Mouse (Mus musculus) T-helper 1 cell (primary cell): ENCODE measurements around the gene Egfr.

Experiments
- in situ Hi-C: fragments of 300-600 bp; cut with MboI, MseI; formaldehyde crosslinking; loops from one replicate; pipeline ENCODE4 v1.15.1; 2025; ENCODE audit warnings: high pct_unique_total_duplicates

Gene Egfr

GRCm38 (mm10) chr11:16823830-16824545, 72.0 kb downstream of the Egfr start:
- in situ Hi-C loops, result no loop called here

- in situ Hi-C loops, result no loop called here
These were observed 77.5 kb downstream of the Egfr start for GRCm38 (mm10) chr11:16829468-16829867.

- in situ Hi-C loops, result loop anchor here (10.0 kb wide), 1 partner anchor 1776 kb away; no protein-coding TSS in a partner anchor
These were observed 78.7 kb downstream of the Egfr start for GRCm38 (mm10) chr11:16830531-16831227.

- in situ Hi-C loops, result loop anchor here (10.0 kb wide), 1 partner anchor 1777 kb away; no protein-coding TSS in a partner anchor
These were observed 80.0 kb downstream of the Egfr start for GRCm38 (mm10) chr11:16831974-16832464.

- in situ Hi-C loops, result loop anchor here (10.0 kb wide), 1 partner anchor 1784 kb away; no protein-coding TSS in a partner anchor
These were observed 86.8 kb downstream of the Egfr start for GRCm38 (mm10) chr11:16838772-16839171.

- in situ Hi-C loops, result loop anchor here (5.0 kb wide), 1 partner anchor 46 kb away; no protein-coding TSS in a partner anchor
These were observed 90.9 kb downstream of the Egfr start for GRCm38 (mm10) chr11:16842924-16843323.

- in situ Hi-C loops, result loop anchor here (5.0 kb wide), 1 partner anchor 47 kb away; no protein-coding TSS in a partner anchor
These were observed 92.0 kb downstream of the Egfr start for GRCm38 (mm10) chr11:16843889-16844568.

- in situ Hi-C loops, result no loop called here
These were observed 96.9 kb downstream of the Egfr start for GRCm38 (mm10) chr11:16848881-16849280.

- in situ Hi-C loops, result no loop called here
These were observed 99.4 kb downstream of the Egfr start for GRCm38 (mm10) chr11:16851361-16851760.

- in situ Hi-C loops, result no loop called here
These were observed 102.1 kb downstream of the Egfr start for GRCm38 (mm10) chr11:16854111-16854510.

GRCm38 (mm10) chr11:16857346-16857745, 105.3 kb downstream of the Egfr start:
- in situ Hi-C loops, result no loop called here

- in situ Hi-C loops, result no loop called here
These were observed 109.0 kb downstream of the Egfr start for GRCm38 (mm10) chr11:16861037-16861436.

GRCm38 (mm10) chr11:16863547-16863946, 111.5 kb downstream of the Egfr start:
- in situ Hi-C loops, result no loop called here

- in situ Hi-C loops, result no loop called here
These were observed 113.1 kb downstream of the Egfr start for GRCm38 (mm10) chr11:16864980-16865561.

GRCm38 (mm10) chr11:16868051-16868450, 116.0 kb downstream of the Egfr start:
- in situ Hi-C loops, result no loop called here

- in situ Hi-C loops, result no loop called here
These were observed 117.5 kb downstream of the Egfr start for GRCm38 (mm10) chr11:16869506-16869905.

GRCm38 (mm10) chr11:16871120-16871519, 119.1 kb downstream of the Egfr start:
- in situ Hi-C loops, result no loop called here

- in situ Hi-C loops, result no loop called here
These were observed 125.8 kb downstream of the Egfr start for GRCm38 (mm10) chr11:16877676-16878378.

- in situ Hi-C loops, result no loop called here
These were observed 129.9 kb downstream of the Egfr start for GRCm38 (mm10) chr11:16881932-16882331.

GRCm38 (mm10) chr11:16886152-16886551, 134.1 kb downstream of the Egfr start:
- in situ Hi-C loops, result no loop called here

- in situ Hi-C loops, result no loop called here
These were observed 136.1 kb downstream of the Egfr start for GRCm38 (mm10) chr11:16888086-16888485.
